Mouse (Mus musculus) embryo, embryonic 11 days (tissue): ENCODE results near the gene Tlr6.

Source experiments
- DNase-seq: peaks from one replicate; pipeline ENCODE4 v3.0.0-alpha.2; 2015

Gene Tlr6

DNA sequence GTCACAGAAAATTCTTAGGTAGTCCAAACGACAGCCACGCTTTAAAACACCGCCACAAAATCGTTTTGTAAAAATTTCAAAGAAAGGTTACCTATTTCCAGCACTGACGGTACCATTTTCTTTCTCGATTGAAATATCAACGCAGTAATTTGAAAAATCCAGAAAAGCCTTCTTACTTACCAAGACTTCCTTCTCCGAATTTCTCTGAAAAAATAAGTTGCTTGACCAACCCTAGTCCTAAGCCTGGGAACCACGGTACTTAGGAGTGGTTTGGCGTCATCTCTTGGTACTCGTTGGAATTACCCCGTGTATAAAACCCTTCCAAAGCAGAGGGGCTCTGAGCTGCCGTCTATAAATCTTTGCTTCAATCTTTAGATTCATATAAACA, at the start of gene Tlr6:
TSS of gene Tlr6 (minus strand) at position 255 of the 388 bp plus-strand sequence.
- no peak for DNase-seq

DNA sequence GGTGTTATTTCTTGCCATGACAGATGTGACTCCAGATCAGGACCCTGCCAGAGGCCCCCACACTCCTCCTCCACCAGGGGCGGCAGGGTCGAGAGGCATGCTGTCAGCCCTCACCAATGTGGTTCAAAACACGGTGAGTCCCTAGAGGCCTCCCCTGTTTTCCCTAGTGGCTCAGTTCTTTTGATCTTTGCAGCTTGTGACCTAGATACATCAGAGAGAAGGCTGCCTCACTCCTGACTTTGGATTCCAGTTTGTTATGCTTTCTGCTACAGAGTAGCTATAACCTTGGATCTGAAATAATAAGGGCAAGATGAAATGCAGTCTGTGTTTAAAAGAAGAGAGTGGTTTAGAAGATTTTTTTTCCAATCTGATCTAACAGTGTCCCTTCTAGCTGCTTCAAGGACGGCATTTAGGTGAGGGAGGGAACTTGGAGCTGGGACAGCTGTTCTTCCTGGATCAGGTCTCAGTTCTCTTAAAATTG, 46.2 kb upstream of the Tlr6 start:
- DNase-seq, result peak; percentile 27

DNA sequence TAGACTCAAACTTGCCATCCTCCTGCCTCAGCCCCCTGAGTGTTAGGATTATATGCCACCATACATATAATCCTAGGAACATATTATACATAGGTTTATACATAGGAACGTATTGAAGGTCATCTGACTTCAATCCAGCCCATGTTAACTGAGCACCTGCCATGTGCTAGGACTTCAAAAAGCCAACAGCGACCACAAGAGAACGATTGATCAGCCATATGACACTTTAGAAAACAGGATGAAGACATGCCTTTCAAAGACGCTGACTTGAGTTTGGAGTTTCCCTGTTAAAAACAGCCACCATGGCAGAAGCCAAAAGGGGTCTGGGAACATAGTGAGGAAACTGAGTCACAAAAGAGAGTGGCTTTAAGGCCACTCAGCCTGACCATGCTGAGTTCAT, 45.4 kb upstream of the Tlr6 start:
- no peak for DNase-seq

- DNase-seq, result no peak
Measured at GRCm38 (mm10) chr5:65003946-65004535, 44.1 kb upstream of the Tlr6 start.

DNA sequence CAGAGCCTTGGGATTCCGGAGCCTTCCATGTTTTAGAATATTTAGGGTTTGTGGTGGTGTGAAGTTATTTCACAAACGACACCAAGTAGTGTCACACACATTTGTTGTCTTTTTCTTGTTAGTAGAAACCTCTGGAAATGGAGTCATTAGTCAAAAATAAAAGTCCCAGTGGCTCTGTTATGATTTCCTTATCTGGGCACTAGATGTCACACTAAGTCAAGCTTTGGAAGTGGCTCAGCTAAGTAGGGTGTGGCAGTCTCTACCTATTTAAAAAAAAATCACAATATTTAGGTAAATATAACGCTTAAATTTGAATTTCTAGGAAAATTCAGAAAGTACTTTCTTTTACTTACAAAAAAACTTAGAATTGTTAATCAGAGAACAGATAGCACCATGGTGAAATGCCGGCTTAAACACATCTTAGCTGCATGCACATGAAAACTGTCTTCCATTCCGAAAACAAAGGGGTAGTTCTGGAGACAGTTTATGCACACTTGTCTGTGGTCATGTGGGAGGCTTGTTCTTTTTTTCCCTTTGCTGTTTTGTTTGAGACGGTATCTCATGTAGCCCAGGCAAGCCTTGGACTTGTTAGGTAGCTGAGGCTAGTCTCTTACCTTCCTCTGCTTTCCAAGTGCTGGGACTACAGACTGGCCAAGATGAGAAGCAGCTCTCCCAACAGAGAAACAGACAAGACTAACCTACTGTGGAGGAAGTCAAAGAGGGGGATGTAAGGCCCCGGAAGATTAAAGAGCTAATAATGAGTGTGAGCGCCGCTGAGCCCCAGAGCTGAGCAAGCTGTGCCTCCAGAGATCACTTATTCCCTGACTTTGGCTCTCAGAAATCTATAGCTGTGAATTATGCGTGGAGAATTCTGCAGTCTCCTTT, 43.3 kb upstream of the Tlr6 start:
- DNase-seq, result peak; percentile 51

GRCm38 (mm10) chr5:64995408-64995807, 35.5 kb upstream of the Tlr6 start:
- no peak for DNase-seq

GRCm38 (mm10) chr5:64992540-64992939, 32.6 kb upstream of the Tlr6 start:
- no peak for DNase-seq

- DNase-seq, result no peak
Measured at GRCm38 (mm10) chr5:64989940-64990339, 30.0 kb upstream of the Tlr6 start.

- DNase-seq, result no peak
Measured at GRCm38 (mm10) chr5:64985971-64986370, 26.1 kb upstream of the Tlr6 start.

- no peak for DNase-seq
Measured at GRCm38 (mm10) chr5:64977128-64977527, 17.2 kb upstream of the Tlr6 start.

- DNase-seq, result no peak
Measured at GRCm38 (mm10) chr5:64975121-64975520, 15.2 kb upstream of the Tlr6 start.

- DNase-seq, result peak; percentile 84
Measured at GRCm38 (mm10) chr5:64969861-64970771, 10.2 kb upstream of the Tlr6 start, which contains the start of gene Fam114a1. Fam114a1 (plus strand) TSS chr5:64970071.

- DNase-seq, result peak; percentile 49
Measured at GRCm38 (mm10) chr5:64968961-64969860, 9.3 kb upstream of the Tlr6 start.

GRCm38 (mm10) chr5:64963735-64964134, 3.8 kb upstream of the Tlr6 start:
- DNase-seq, result no peak

DNA sequence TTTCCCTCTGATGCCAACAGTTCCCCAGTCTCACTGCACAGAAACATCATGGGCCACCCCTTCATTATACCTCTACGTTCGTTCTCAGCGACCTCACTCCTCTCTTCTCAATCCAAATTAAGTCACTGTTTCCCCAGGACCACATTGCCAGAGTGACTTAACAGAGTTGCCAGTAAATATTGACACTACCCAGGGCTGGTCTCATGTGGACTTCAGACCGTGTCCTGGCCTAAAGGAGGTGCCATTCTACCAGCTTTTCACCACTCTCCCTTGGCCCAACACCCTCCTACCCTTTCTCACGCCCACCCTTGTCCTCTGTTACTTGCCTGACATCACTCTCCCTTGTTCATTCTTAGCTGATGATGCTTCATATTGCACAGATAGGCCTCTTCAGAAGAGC, 3.4 kb upstream of the Tlr6 start:
- no peak for DNase-seq

DNA sequence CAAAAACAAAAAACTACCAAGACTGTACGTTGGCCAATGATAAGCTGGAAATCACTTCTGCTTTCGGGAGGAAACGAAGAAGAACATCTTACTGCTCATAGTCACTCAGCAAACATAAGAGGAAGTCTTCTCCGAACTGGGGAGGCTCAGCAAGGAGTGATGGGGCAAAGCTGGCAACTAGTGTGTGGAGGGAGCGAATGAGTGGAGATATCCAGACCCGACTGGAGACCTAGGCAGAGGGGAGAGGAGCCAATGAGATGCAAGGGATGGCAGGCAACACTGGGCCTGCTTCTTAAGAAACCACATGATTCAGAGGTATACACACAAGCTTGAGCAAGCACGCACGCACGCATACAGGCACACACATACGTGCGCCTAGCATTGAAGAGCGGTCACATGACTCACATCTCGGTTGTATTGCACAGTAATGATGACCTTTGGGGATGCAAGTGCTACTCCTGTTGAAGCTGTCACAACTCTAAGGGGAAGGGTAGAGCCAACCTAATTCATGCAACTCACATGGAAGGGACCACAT, 1.0 kb upstream of the Tlr6 start:
- no peak for DNase-seq

- DNase-seq, result no peak
Measured at GRCm38 (mm10) chr5:64958991-64959842, 680 bp downstream of the Tlr6 start.

GRCm38 (mm10) chr5:64954931-64955330, 5.0 kb downstream of the Tlr6 start:
- DNase-seq, result no peak

DNA sequence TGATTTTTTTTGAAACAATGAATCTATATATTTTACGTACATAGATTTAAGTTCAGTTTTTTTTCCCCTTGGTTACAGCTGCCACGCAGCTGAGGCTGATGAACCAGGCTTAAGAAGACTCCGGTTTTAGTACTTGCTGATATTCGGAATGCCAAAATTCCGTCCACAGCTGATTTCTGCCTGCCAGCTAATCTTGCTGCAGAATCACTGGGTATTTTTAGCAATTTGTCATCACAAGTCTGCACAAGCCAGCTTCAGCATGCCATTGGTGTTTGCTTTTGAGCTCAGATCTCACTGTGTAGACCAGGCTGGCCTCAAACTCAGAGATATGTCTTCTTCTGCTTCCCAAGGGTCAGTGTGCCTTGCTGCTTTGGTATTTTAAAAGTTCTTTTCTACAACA, 8.4 kb downstream of the Tlr6 start:
- no peak for DNase-seq

GRCm38 (mm10) chr5:64932775-64933174, 27.1 kb downstream of the Tlr6 start:
- DNase-seq, result no peak

- no peak for DNase-seq
Measured at GRCm38 (mm10) chr5:64932215-64932614, 27.7 kb downstream of the Tlr6 start.
